Mouse (Mus musculus) spleen, adult 2 months (tissue): ENCODE measurements around the gene Bmper.

ENCODE experiments used
- CTCF ChIP-seq: fragments of 200-500 bp; IDR thresholded peaks from 2 replicates; pipeline ENCODE4 v1.5.1; 2011; ENCODE audit warnings: mild to moderate bottlenecking, inconsistent platforms; ENCODE audit not compliant: insufficient read depth, insufficient read length, insufficient replicate concordance; ENCODE audit errors: extremely low read depth
- POLR2A ChIP-seq: fragments of 200-500 bp; IDR thresholded peaks from 2 replicates; pipeline ENCODE4 v1.6.1; 2011; ENCODE audit warnings: low read depth, low read length, inconsistent platforms

- no peak for TF ChIP-seq CTCF
- TF ChIP-seq POLR2A = no peak
Measured at GRCm38 (mm10) chr9:23205757-23206156, 17.1 kb upstream of the Bmper start.
